Mouse (Mus musculus) telencephalon, adult 2 months (tissue): Measurements from ENCODE around the gene Qrich1.

ENCODE experiments used
- DNase-seq: peaks from one replicate; pipeline ENCODE4 v3.0.0-alpha.2; 2011; ENCODE audit warnings: low read depth, low spot score

Qrich1 gene

GRCm38 (mm10) chr9:108516380-108517251, at the start of gene Qrich1:
Gene Qrich1 (plus strand): TSS chr9:108516806.
- DNase-seq: peak; percentile 95

- no peak for DNase-seq
These were observed 47.2 kb upstream of the Qrich1 start for GRCm38 (mm10) chr9:108469430-108469829.

GRCm38 (mm10) chr9:108469845-108470244, 46.8 kb upstream of the Qrich1 start:
- DNase-seq: no peak

GRCm38 (mm10) chr9:108474528-108474927, 42.1 kb upstream of the Qrich1 start:
- no peak for DNase-seq

- no peak for DNase-seq
These were observed 37.9 kb upstream of the Qrich1 start for GRCm38 (mm10) chr9:108478638-108479156.

- DNase-seq: no peak
These were observed 37.4 kb upstream of the Qrich1 start for GRCm38 (mm10) chr9:108479241-108479640.

GRCm38 (mm10) chr9:108479721-108480351, 36.8 kb upstream of the Qrich1 start, which contains the start of gene Lamb2:
Gene Lamb2 (plus strand): TSS chr9:108479736.
- DNase-seq: no peak

- DNase-seq: no peak
These were observed 35.6 kb upstream of the Qrich1 start for GRCm38 (mm10) chr9:108480813-108481519.

GRCm38 (mm10) chr9:108481520-108482210, 34.9 kb upstream of the Qrich1 start:
- DNase-seq: no peak

- DNase-seq: no peak
These were observed 33.4 kb upstream of the Qrich1 start for GRCm38 (mm10) chr9:108483051-108483790.

GRCm38 (mm10) chr9:108484021-108484420, 32.6 kb upstream of the Qrich1 start:
- no peak for DNase-seq

GRCm38 (mm10) chr9:108485301-108485875, 31.2 kb upstream of the Qrich1 start:
- DNase-seq: no peak

- DNase-seq: no peak
These were observed 29.6 kb upstream of the Qrich1 start for GRCm38 (mm10) chr9:108486973-108487530.

GRCm38 (mm10) chr9:108488403-108488802, 28.2 kb upstream of the Qrich1 start:
- DNase-seq: no peak

GRCm38 (mm10) chr9:108489215-108489614, 27.4 kb upstream of the Qrich1 start:
- no peak for DNase-seq

GRCm38 (mm10) chr9:108489702-108490558, 26.7 kb upstream of the Qrich1 start:
- no peak for DNase-seq

GRCm38 (mm10) chr9:108490559-108491285, 25.9 kb upstream of the Qrich1 start, which contains the start of gene Usp19:
Gene Usp19 (plus strand): TSS chr9:108490602.
- peak; percentile 98 for DNase-seq

GRCm38 (mm10) chr9:108491286-108491580, 25.4 kb upstream of the Qrich1 start:
- no peak for DNase-seq
